In the genomic region with DNA sequence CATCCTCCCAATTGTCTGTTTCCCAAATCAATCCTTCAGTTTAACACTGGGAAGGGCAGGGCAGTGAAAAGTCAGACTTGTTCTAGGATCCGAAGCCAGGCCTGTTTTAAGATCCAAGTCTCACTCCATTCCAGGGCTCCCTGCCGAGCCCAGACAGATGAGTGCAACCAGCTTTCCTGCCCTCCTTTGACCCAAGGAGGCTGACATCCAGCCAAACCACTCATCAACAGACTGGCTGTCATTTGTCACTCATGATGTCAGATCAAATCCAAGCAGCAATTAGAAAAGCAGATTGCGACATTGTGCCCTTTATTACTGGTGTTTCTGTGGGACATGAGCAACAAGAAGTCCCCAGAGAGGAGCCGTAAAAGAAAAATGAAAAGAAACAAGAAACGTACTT, we compare ENCODE assay signal across 12 mouse cellular contexts.
DNase-seq lines count a peak whose midpoint lies in the region; ATAC-seq and TF ChIP-seq lines count a peak whose summit lies in the region.
"Had no signal": no experiment of that assay in that cellular context is flagged by ENCODE, and none has a peak within 500 bp of the region (broad histone marks: within the 10 kb centered on the region; RNA-seq: fewer than 3 reads in every experiment).

No protein-coding gene starts in this region.

- no peak overlapping the region for H3K4me2 ChIP-seq in kidney, embryonic 14.5 days (replicated peaks; ENCODE audit: low read depth, low read length)
- H3K4me2 ChIP-seq: liver, embryonic 15.5 days; neural tube, embryonic 12.5 days; stomach, embryonic 15.5 days had no signal

- ATAC-seq in kidney, embryonic 14.5 days (ENCODE audit: low FRiP score, low TSS enrichment) = no peak
- no peak for ATAC-seq in erythroblast, adult 5-6 weeks (replicated peaks; ENCODE audit: low FRiP score, poor library complexity, severe bottlenecking)

- no peak overlapping the region for H3K27ac ChIP-seq in kidney, embryonic 14.5 days (ENCODE audit: low read depth, low read length)
- H3K27ac ChIP-seq: liver, embryonic 15.5 days; neural tube, embryonic 12.5 days; stomach, embryonic 15.5 days had no signal

- no peak overlapping the region for H3K4me3 ChIP-seq in kidney, embryonic 14.5 days (ENCODE audit: low read length)
- H3K4me3 ChIP-seq: liver, embryonic 15.5 days; neural tube, embryonic 12.5 days; stomach, embryonic 15.5 days had no signal

- H3K9ac ChIP-seq in kidney, embryonic 14.5 days (ENCODE audit: low read depth, low read length) = no peak overlapping the region
- H3K9ac ChIP-seq: liver, embryonic 15.5 days; neural tube, embryonic 12.5 days; stomach, embryonic 15.5 days had no signal

- TF ChIP-seq CTCF in brain, embryonic 14.5 days (IDR thresholded peaks at IDR 0.05; ENCODE audit: borderline replicate concordance, extremely low read depth, insufficient read depth, insufficient read length) = no peak

- no peak for TF ChIP-seq POLR2A in brain, embryonic 14.5 days (IDR thresholded peaks at IDR 0.05; ENCODE audit: borderline replicate concordance, extremely low read depth, insufficient read depth, insufficient read length, poor library complexity, severe bottlenecking)

- H3K4me1 ChIP-seq in kidney, embryonic 14.5 days (ENCODE audit: control insufficient read depth, insufficient read depth, low read length) = no peaks in the 10 kb centered on the region
- H3K4me1 ChIP-seq: liver, embryonic 15.5 days; neural tube, embryonic 12.5 days; stomach, embryonic 15.5 days had no signal

- WGBS in kidney, embryonic 14.5 days = 63% methylated on average over 5 of the region's 5 CpGs

- intact Hi-C loops in heart, postnatal 25 days (cut with DNase I) = no loop called here
- intact Hi-C loops in left cerebral cortex, postnatal 4 days (cut with DNase I) = no loop called here

- H3K9me3 ChIP-seq in kidney, embryonic 14.5 days (ENCODE audit: control insufficient read depth, low read length) = no peaks in the 10 kb centered on the region
- H3K9me3 ChIP-seq: liver, embryonic 15.5 days; neural tube, embryonic 12.5 days; stomach, embryonic 15.5 days had no signal

- no peaks in the 10 kb centered on the region for H3K27me3 ChIP-seq in kidney, embryonic 14.5 days (ENCODE audit: control insufficient read depth, insufficient read depth, low read length)
- H3K27me3 ChIP-seq: CH12.LX; liver, embryonic 15.5 days; neural tube, embryonic 12.5 days; stomach, embryonic 15.5 days had no signal

- peak; percentile 8 for DNase-seq in kidney, adult 11 months
- DNase-seq in brain, embryonic 14.5 days (ENCODE audit: low read depth) = peak; percentile 7
- peak; percentile 68 for DNase-seq in heart, postnatal 25 days (ENCODE audit: low spot score)
- DNase-seq in lung, postnatal 14 days = peak; percentile 68
- no peak for DNase-seq in left cerebral cortex, postnatal 4 days
- DNase-seq in cerebellum, adult 8-10 months = no peak

- no peaks in the 10 kb centered on the region for H3K36me3 ChIP-seq in kidney, embryonic 14.5 days (ENCODE audit: control insufficient read depth, insufficient read depth, low read length)
- H3K36me3 ChIP-seq: liver, embryonic 15.5 days; neural tube, embryonic 12.5 days; stomach, embryonic 15.5 days had no signal

Comparison
In these comparisons a context has a peak if more than half of its experiments do, and no peak if none do; other contexts are left out.
1. DNase-seq: peak in kidney, adult 11 months (single experiment), brain, embryonic 14.5 days (single experiment), heart, postnatal 25 days (single experiment) and lung, postnatal 14 days (single experiment); none in left cerebral cortex, postnatal 4 days (single experiment) and cerebellum, adult 8-10 months (single experiment).